In genomic region chr11:21092621-21093020, GRCm38 (mm10) we compare ENCODE assay signal across 8 mouse cellular contexts. TPM values are rescaled to one million over a fixed set of nuclear protein-coding genes. Genes with fewer than 3 reads are reported as not detected.
DNase-seq lines count a peak whose midpoint lies in the region; ATAC-seq and TF ChIP-seq lines count a peak whose summit lies in the region.

No protein-coding gene starts in this region.

- no peak for TF ChIP-seq CTCF in lung, embryonic 14.5 days (IDR thresholded peaks at IDR 0.05; ENCODE audit: low read depth)

- peak; percentile 26 for DNase-seq in lung, embryonic 14.5 days
- no peak for DNase-seq in lung, postnatal 10 days
- DNase-seq in c-Kit-negative CD71-positive TER-119-positive erythroid progenitor cells, embryonic 14.5 days (ENCODE audit: low read depth, low spot score): peak; percentile 13
- DNase-seq in gastrocnemius, adult 18-20 months (ENCODE audit: low spot score): no peak
- DNase-seq in ovary, adult 18-20 months (ENCODE audit: low spot score): no peak
- DNase-seq in lung, postnatal 36 days: no peak

- no peaks in the 10 kb centered on the region for H3K9me3 ChIP-seq in lung, embryonic 14.5 days (ENCODE audit: low read depth, low read length)
- no peaks in the 10 kb centered on the region for H3K9me3 ChIP-seq in hindbrain, embryonic 16.5 days (ENCODE audit: control insufficient read depth, low read length)

- H3K9ac ChIP-seq in lung, embryonic 14.5 days: peak overlapping the region; percentile 98
- peak overlapping the region; percentile 28; the same call in 1 of the 2 replicates for H3K9ac ChIP-seq in hindbrain, embryonic 16.5 days (ENCODE audit: low read depth, low read length)

- peaks cover 42% of the 10 kb centered on the region for H3K79me2 ChIP-seq in myocyte (ENCODE audit: control insufficient read depth, insufficient read depth)

- H3K36me3 ChIP-seq in lung, embryonic 14.5 days (ENCODE audit: insufficient read depth): no peaks in the 10 kb centered on the region
- no peaks in the 10 kb centered on the region for H3K36me3 ChIP-seq in hindbrain, embryonic 16.5 days (ENCODE audit: control insufficient read depth, insufficient read depth, low read length)
- H3K36me3 ChIP-seq in myocyte (ENCODE audit: control insufficient read depth, insufficient read depth): no peaks in the 10 kb centered on the region

- no peak for ATAC-seq in lung, embryonic 14.5 days (ENCODE audit: insufficient read depth)
- ATAC-seq in hindbrain, embryonic 16.5 days: no peak

- no peaks in the 10 kb centered on the region for H3K27me3 ChIP-seq in lung, embryonic 14.5 days (ENCODE audit: insufficient read depth, low read length)
- no peaks in the 10 kb centered on the region for H3K27me3 ChIP-seq in hindbrain, embryonic 16.5 days (replicated peaks; ENCODE audit: control insufficient read depth, insufficient read depth, low read length)
- no peaks in the 10 kb centered on the region for H3K27me3 ChIP-seq in myocyte (ENCODE audit: control insufficient read depth, insufficient read depth, insufficient read length)

- peaks cover 5% of the 10 kb centered on the region for H3K4me1 ChIP-seq in lung, embryonic 14.5 days (ENCODE audit: insufficient read depth)
- H3K4me1 ChIP-seq in hindbrain, embryonic 16.5 days (ENCODE audit: control insufficient read depth, insufficient read depth, low read depth, low read length): peaks cover 10% of the 10 kb centered on the region

- H3K4me3 ChIP-seq in lung, embryonic 14.5 days (ENCODE audit: low read depth, low read length): peak overlapping the region; percentile 95
- H3K4me3 ChIP-seq in hindbrain, embryonic 16.5 days (ENCODE audit: low read length): peak overlapping the region; percentile 95
- peak overlapping the region; percentile 34 for H3K4me3 ChIP-seq in myocyte

- H3K4me2 ChIP-seq in lung, embryonic 14.5 days: peak overlapping the region; percentile 61
- H3K4me2 ChIP-seq in hindbrain, embryonic 16.5 days (ENCODE audit: low read length): peak overlapping the region; percentile 65
- H3K4me2 ChIP-seq in myocyte (ENCODE audit: low read depth): peak overlapping the region; percentile 98

- no peak overlapping the region for H3ac ChIP-seq in myocyte (ENCODE audit: control insufficient read depth, insufficient read length)

- TF ChIP-seq POLR2A in myocyte (IDR thresholded peaks at IDR 0.05; ENCODE audit: insufficient read length, low read depth): no peak

- WGBS in lung, embryonic 14.5 days: 7% methylated on average over 7 of the region's 7 CpGs
- WGBS in hindbrain, embryonic 16.5 days: 5% methylated on average over 7 of the region's 7 CpGs

- no peak overlapping the region for H3K27ac ChIP-seq in lung, embryonic 14.5 days (ENCODE audit: low read depth)
- H3K27ac ChIP-seq in hindbrain, embryonic 16.5 days (ENCODE audit: low read depth, low read length): no peak overlapping the region

TF ChIP-seq in myocyte, 11 proteins besides CTCF, POLR2A, EP300 and RAD21:
- no peak for TF ChIP-seq MYOD1 (IDR thresholded peaks at IDR 0.05; ENCODE audit: control insufficient read depth in 1 of 3, insufficient read length in 2 of 3, low read depth in 2 of 3)
- TF ChIP-seq MYOG (IDR thresholded peaks at IDR 0.05; ENCODE audit: control insufficient read depth in 1 of 3, insufficient read depth in 1 of 3, insufficient read length in 2 of 3, low read depth in 2 of 3): no peak
- TF ChIP-seq USF1 (IDR thresholded peaks at IDR 0.05; ENCODE audit: low read depth): no peak
- TF ChIP-seq CEBPB (IDR thresholded peaks at IDR 0.05; ENCODE audit: insufficient read depth, poor library complexity, severe bottlenecking): no peak
- TF ChIP-seq POLR2AphosphoS2 (IDR thresholded peaks at IDR 0.05; ENCODE audit: insufficient read length, low read depth): no peak
- TF ChIP-seq TCF12 (IDR thresholded peaks at IDR 0.05; ENCODE audit: insufficient read depth, poor library complexity, severe bottlenecking): no peak
- no peak for TF ChIP-seq TCF3 (IDR thresholded peaks at IDR 0.05; ENCODE audit: insufficient read length, low read depth)
- TF ChIP-seq MAX (IDR thresholded peaks at IDR 0.05; ENCODE audit: low read depth): no peak
- no peak for TF ChIP-seq SRF (IDR thresholded peaks at IDR 0.05; ENCODE audit: control insufficient read depth, insufficient read length, low read depth)

RNA-seq across cellular contexts. Expression of gene Peli1, which starts 1.5 kb away (rescaled TPM):
- polyA plus RNA-seq in lung, embryonic 14.5 days (2014; fragmentation: Nextera tagmentation; extraction: Ambion mirVana): 55.0 and 57.2 TPM in 2 replicates
- 51.8 and 55.7 TPM in 2 replicates for polyA plus RNA-seq in hindbrain, embryonic 16.5 days (2015; fragmentation: Nextera tagmentation; extraction: Ambion mirVana)
- 3.3 TPM for polyA plus RNA-seq in myocyte (2012; fragmentation: generic; extraction: Trizol)
- 10 to 100 TPM in 1 of 2 experiments, 1 to 10 TPM in 1; 8.5 to 13.4 TPM for total RNA-seq in gastrocnemius, adult 18-20 months (2021)

Comparison
In these comparisons a context has a peak if more than half of its experiments do, and no peak if none do; other contexts are left out.
1. DNase-seq: peak in lung, embryonic 14.5 days (single experiment) and c-Kit-negative CD71-positive TER-119-positive erythroid progenitor cells, embryonic 14.5 days (single experiment); none in lung, postnatal 10 days (single experiment), gastrocnemius, adult 18-20 months (single experiment), ovary, adult 18-20 months (single experiment) and lung, postnatal 36 days (single experiment).
2. H3K4me3 ChIP-seq: peak in every context shown above with its lines; median percentile 95 in lung, embryonic 14.5 days; 95 in hindbrain, embryonic 16.5 days; 34 in myocyte.
3. RNA of gene Peli1, which starts 1.5 kb away (polyA plus RNA-seq): 55.0 to 57.2 TPM in lung, embryonic 14.5 days and 51.8 to 55.7 TPM in hindbrain, embryonic 16.5 days; 3.3 TPM in myocyte (single experiment); every median in the first group is over 10 times any median in the second.
4. Peak in every context shown above with its lines, with median percentiles within 50 percentile points of each other: H3K4me2 ChIP-seq.